Mouse (Mus musculus) myocyte (in vitro differentiated cells): ENCODE measurements around the gene Atp6v1fnb. TPM values are rescaled to one million over a fixed set of nuclear protein-coding genes. Genes with fewer than 3 reads are reported as not detected.

Source experiments
- H3K27me3 ChIP-seq: one replicate; pipeline ENCODE4 v1.6.1; 2011; ENCODE audit not compliant: control insufficient read depth, insufficient read depth, insufficient read length
- H3K36me3 ChIP-seq: one replicate; pipeline ENCODE4 v1.6.1; 2011; ENCODE audit not compliant: control insufficient read depth, insufficient read depth
- H3K4me2 ChIP-seq: one replicate; pipeline ENCODE4 v1.6.1; 2011; ENCODE audit warnings: low read depth, control low read depth
- H3K4me3 ChIP-seq: one replicate; pipeline ENCODE4 v1.5.1; 2011; ENCODE audit warnings: mild to moderate bottlenecking, control low read depth, moderate library complexity
- H3K79me2 ChIP-seq: one replicate; pipeline ENCODE4 v1.6.1; 2011; ENCODE audit not compliant: control insufficient read depth, insufficient read depth
- H3ac ChIP-seq: one replicate; pipeline ENCODE4 v1.6.1; 2011; ENCODE audit not compliant: control insufficient read depth, insufficient read length
- CEBPB ChIP-seq: IDR thresholded peaks from 2 replicates; pipeline ENCODE4 v1.6.1; 2011; ENCODE audit warnings: mild to moderate bottlenecking, moderate library complexity; ENCODE audit not compliant: poor library complexity, insufficient read depth, severe bottlenecking
- E2F4 ChIP-seq: IDR thresholded peaks from one replicate; pipeline ENCODE4 v1.6.1; 2011; ENCODE audit warnings: mild to moderate bottlenecking, control low read depth, moderate library complexity; ENCODE audit not compliant: insufficient read depth
- MAX ChIP-seq: IDR thresholded peaks from one replicate; pipeline ENCODE4 v1.6.1; 2011; ENCODE audit warnings: low read depth, mild to moderate bottlenecking, control low read depth
- MYOD1 ChIP-seq, 3 experiments: IDR thresholded peaks; one replicate each; pipeline ENCODE4 v1.6.1; 2011; ENCODE audit warnings: control low read depth in 2 of 3, low read depth in 2 of 3, mild to moderate bottlenecking in 2 of 3, moderate library complexity in 1 of 3; ENCODE audit not compliant: insufficient read length in 2 of 3, control insufficient read depth in 1 of 3
- MYOG ChIP-seq, 3 experiments: IDR thresholded peaks; one replicate each; pipeline ENCODE4 v1.6.1; 2011; ENCODE audit warnings: control low read depth in 2 of 3, low read depth in 2 of 3, mild to moderate bottlenecking in 2 of 3; ENCODE audit not compliant: insufficient read length in 2 of 3, control insufficient read depth in 1 of 3, insufficient read depth in 1 of 3
- POLR2A ChIP-seq: IDR thresholded peaks from one replicate; pipeline ENCODE4 v1.6.1; 2011; ENCODE audit warnings: low read depth, mild to moderate bottlenecking, control low read depth, moderate library complexity; ENCODE audit not compliant: insufficient read length
- POLR2AphosphoS2 ChIP-seq: IDR thresholded peaks from one replicate; pipeline ENCODE4 v1.6.1; 2011; ENCODE audit warnings: low read depth, control low read depth; ENCODE audit not compliant: insufficient read length
- REST ChIP-seq: IDR thresholded peaks from one replicate; pipeline ENCODE4 v1.6.1; 2011; ENCODE audit warnings: mild to moderate bottlenecking, control low read depth, moderate library complexity; ENCODE audit not compliant: insufficient read depth, insufficient read length
- SRF ChIP-seq: IDR thresholded peaks from one replicate; pipeline ENCODE4 v1.6.1; 2011; ENCODE audit warnings: low read depth; ENCODE audit not compliant: control insufficient read depth, insufficient read length
- TCF12 ChIP-seq: IDR thresholded peaks from one replicate; pipeline ENCODE4 v1.6.1; 2011; ENCODE audit warnings: mild to moderate bottlenecking, control low read depth; ENCODE audit not compliant: poor library complexity, insufficient read depth, severe bottlenecking
- TCF3 ChIP-seq: IDR thresholded peaks from one replicate; pipeline ENCODE4 v1.6.1; 2011; ENCODE audit warnings: low read depth, control low read depth; ENCODE audit not compliant: insufficient read length
- USF1 ChIP-seq: IDR thresholded peaks from one replicate; pipeline ENCODE4 v1.6.1; 2011; ENCODE audit warnings: low read depth, mild to moderate bottlenecking, control low read depth, moderate library complexity
- polyA plus RNA-seq: library from polyadenylated mRNA; unstranded; fragments of >200 nt; fragmentation: generic; extraction: Trizol; gene quantifications from one replicate; pipeline ENCODE4 v1.2.1, GENCODE M21; 2012; ENCODE audit warnings: missing spikeins

Atp6v1fnb gene
- polyA plus RNA-seq, 1 experiment, result not detected

- Histone ChIP-seq H3K36me3 (no peaks in the 10 kb centered on the region), H3ac (no peak overlapping the region), H3K79me2 (no peaks in the 10 kb centered on the region), H3K4me3 (no peak overlapping the region), H3K27me3 (peaks cover 59% of the 10 kb centered on the region), H3K4me2 (no peak overlapping the region)
- TF ChIP-seq POLR2AphosphoS2 (no peak), SRF (no peak), MYOD1 (IDR thresholded peaks at IDR 0.05; ENCODE audit: control insufficient read depth in 1 of 3, insufficient read length in 2 of 3, low read depth in 2 of 3) (no peak), USF1 (no peak), REST (no peak), MYOG (IDR thresholded peaks at IDR 0.05; ENCODE audit: control insufficient read depth in 1 of 3, insufficient read depth in 1 of 3, insufficient read length in 2 of 3, low read depth in 2 of 3) (no peak), POLR2A (no peak), E2F4 (no peak), TCF3 (no peak)
Measured at GRCm38 (mm10) chr6:29505493-29505892, 34.3 kb downstream of the Atp6v1fnb start.

DNA sequence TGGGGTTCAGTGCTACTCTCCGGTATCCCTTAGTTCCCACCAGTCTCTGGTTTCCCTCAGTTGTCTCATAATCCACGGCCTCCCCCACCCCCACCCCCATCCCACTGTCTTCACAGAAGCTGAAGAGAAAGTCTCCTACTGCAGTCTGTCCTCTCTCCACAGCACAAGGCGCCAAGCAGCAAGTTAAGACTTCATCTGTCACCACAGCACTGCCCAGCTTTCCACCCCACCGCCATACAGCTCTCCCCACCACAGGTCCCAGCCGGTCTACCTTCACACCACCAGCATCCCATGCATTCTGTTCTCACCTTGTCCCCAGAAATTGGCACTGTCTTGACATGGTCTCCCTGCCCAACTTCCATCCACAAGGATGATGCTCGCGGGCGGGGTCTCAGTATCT is 35.6 kb downstream of the Atp6v1fnb start:
- no peaks in the 10 kb centered on the region for H3K79me2 ChIP-seq
- H3K36me3 ChIP-seq, result no peaks in the 10 kb centered on the region
- no peak overlapping the region for H3K4me2 ChIP-seq
- TF ChIP-seq POLR2A (no peak), POLR2AphosphoS2 (no peak), TCF3 (no peak), E2F4 (no peak), MYOD1 (IDR thresholded peaks at IDR 0.05; ENCODE audit: control insufficient read depth in 1 of 3, insufficient read length in 2 of 3, low read depth in 2 of 3) (no peak)
- peaks cover 52% of the 10 kb centered on the region for H3K27me3 ChIP-seq
- no peak overlapping the region for H3ac ChIP-seq
- H3K4me3 ChIP-seq, result no peak overlapping the region

DNA sequence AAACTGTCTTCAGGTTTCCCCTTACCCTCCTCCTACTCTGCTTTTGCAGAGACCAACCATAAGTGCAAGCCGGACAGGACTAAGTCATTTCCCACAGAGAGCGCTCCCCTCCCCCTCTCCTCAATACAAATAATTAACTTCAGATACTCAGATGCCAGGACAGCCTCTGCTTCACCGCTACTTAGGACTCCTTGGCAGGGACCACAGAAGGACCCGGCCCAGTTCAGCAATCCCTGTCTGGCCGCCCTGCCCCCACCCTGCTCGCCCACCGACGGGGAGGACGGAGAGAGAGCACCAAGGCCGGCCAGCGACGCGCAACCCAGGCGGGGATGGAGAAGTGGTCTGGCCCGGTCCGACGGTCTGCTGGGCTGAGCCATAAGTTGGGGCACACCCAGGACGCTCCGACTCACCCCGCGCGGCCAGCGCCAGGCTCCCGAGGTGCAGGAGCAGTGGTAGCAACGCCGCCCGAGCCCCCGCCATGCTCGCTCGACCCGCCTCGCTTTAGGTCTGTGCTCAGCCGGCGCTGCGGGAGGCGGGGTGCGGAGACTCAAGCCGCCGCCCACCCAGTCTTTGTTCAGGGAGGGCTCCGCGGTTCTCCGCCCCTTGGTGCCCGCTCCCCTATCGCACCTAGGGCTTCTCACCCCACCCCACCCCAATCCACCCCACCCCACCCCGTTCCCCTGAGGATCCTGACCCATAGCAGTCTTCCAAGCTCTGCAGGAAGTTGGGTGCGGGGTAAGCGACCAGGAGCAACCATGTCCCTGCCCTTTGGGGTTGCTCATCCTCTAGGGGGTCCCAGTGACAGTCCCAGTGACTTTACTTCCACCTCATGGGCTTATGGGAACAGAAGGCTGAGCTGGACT is 36.4 kb downstream of the Atp6v1fnb start, which contains the start of gene Kcp:
Gene Kcp, minus strand, starts transcription at position 506 of the 863 bp plus-strand sequence.
- no peak for TF ChIP-seq SRF
- no peak for TF ChIP-seq TCF12
- TF ChIP-seq REST, result no peak
- TF ChIP-seq CEBPB, result no peak
- TF ChIP-seq TCF3, result no peak
- no peak for TF ChIP-seq POLR2AphosphoS2
- TF ChIP-seq POLR2A, result no peak
- TF ChIP-seq MYOG (IDR thresholded peaks at IDR 0.05; ENCODE audit: control insufficient read depth in 1 of 3, insufficient read depth in 1 of 3, insufficient read length in 2 of 3, low read depth in 2 of 3), result no peak
- no peak for TF ChIP-seq MYOD1 (IDR thresholded peaks at IDR 0.05; ENCODE audit: control insufficient read depth in 1 of 3, insufficient read length in 2 of 3, low read depth in 2 of 3)
- TF ChIP-seq USF1, result no peak
- TF ChIP-seq MAX, result no peak
- Histone ChIP-seq H3K79me2 (no peaks in the 10 kb centered on the region), H3K27me3 (peaks cover 44% of the 10 kb centered on the region), H3K36me3 (no peaks in the 10 kb centered on the region), H3ac (peak within 1 kb of the TSS; percentile 35), H3K4me2 (peak within 1 kb of the TSS; percentile 48), H3K4me3 (no peak within 1 kb of the TSS)

DNA sequence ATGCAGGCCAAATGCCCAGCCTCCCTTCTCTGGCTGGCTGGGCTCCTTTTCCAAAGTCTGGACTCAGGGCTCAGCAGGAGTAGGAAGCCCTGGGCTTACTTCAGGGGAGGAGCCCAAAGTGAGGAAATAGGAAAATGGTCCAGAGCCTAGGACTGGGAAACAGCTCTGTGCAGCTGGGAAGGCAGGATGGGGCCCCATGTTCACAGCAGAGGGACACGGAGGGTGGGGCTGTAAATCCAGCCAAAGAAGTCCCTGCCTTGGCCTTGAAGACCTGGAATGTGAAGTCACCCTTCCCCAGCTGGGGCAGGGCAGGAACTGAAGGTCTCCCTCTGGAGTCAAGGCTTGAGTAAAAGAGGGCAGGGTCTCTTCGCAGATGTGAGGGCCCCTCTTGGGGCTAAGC is 37.8 kb downstream of the Atp6v1fnb start:
- Histone ChIP-seq H3K27me3 (peaks cover 36% of the 10 kb centered on the region), H3K4me2 (no peak overlapping the region), H3ac (no peak overlapping the region), H3K79me2 (no peaks in the 10 kb centered on the region), H3K4me3 (no peak overlapping the region), H3K36me3 (no peaks in the 10 kb centered on the region)
- TF ChIP-seq SRF (no peak), MAX (no peak), E2F4 (no peak), USF1 (no peak), TCF3 (no peak), POLR2A (no peak), TCF12 (no peak)

DNA sequence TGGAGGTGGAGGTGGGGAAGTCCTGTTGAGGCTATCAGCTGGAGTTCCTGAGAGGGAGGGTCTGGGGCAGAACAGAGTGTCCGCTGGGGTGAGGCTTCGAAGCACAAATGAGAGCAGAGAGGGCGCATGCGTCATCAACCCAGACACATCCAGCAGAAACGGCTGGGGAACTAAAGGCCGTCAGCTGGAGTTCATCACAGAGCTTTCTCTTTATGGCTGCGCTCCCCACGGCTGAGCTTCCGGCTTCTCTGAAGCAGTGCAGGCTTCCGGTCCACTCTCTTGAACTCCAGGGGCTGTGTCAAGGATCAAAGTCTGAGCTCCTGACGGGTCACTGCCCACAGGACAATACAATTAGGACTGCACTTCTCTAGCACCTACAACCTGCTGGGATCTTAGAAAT is 42.0 kb downstream of the Atp6v1fnb start:
- peak overlapping the region; percentile 65 for H3K4me2 ChIP-seq
- no peak overlapping the region for H3K4me3 ChIP-seq
- H3K79me2 ChIP-seq, result no peaks in the 10 kb centered on the region
- H3K27me3 ChIP-seq, result peaks cover under 1% of the 10 kb centered on the region
- H3K36me3 ChIP-seq, result no peaks in the 10 kb centered on the region
- no peak for TF ChIP-seq SRF
- no peak overlapping the region for H3ac ChIP-seq
